Mouse (Mus musculus): ENCODE measurements around the gene Ptgs2. TPM values are rescaled to one million over a fixed set of nuclear protein-coding genes. Genes with fewer than 3 reads are reported as not detected.

The Ptgs2 gene
- polyA plus RNA-seq, 1 experiment from 2014 or later, result 0.35 TPM

DNA sequence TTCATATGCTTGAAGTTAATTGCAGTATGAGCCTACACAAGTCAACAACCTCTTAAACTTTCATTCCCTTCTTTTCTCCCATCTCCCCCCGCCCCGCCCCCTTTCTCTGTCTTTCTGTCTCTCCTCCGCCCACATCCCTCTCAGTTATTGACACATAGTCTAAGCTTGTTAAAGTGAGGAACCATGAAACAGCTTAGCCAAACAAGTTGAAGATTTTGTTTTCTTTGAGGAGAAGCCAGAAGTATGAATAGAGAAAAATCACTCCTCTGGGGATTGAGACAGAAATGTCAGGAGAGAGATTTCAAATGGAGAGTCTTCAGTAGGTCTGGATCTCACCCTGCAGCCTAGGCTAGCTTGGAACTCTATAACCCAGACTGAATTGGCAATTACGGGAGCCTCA lies 47.4 kb downstream of the Ptgs2 start:
- no peak overlapping the region for H3K27ac ChIP-seq (replicated peaks)
- no peaks in the 10 kb centered on the region for H3K36me3 ChIP-seq
- H3K4me3 ChIP-seq (replicated peaks), result no peak overlapping the region
- H3K4me2 ChIP-seq (replicated peaks), result no peak overlapping the region
- H3K27me3 ChIP-seq, result no peaks in the 10 kb centered on the region
- no peak for ATAC-seq (ENCODE audit: insufficient number of reproducible peaks, low FRiP score, low TSS enrichment, low read depth)
- no peak overlapping the region for H3K9ac ChIP-seq
- no peaks in the 10 kb centered on the region for H3K4me1 ChIP-seq
- 73% methylated on average over 4 of the region's 4 CpGs for WGBS
- no peaks in the 10 kb centered on the region for H3K9me3 ChIP-seq (replicated peaks)

DNA sequence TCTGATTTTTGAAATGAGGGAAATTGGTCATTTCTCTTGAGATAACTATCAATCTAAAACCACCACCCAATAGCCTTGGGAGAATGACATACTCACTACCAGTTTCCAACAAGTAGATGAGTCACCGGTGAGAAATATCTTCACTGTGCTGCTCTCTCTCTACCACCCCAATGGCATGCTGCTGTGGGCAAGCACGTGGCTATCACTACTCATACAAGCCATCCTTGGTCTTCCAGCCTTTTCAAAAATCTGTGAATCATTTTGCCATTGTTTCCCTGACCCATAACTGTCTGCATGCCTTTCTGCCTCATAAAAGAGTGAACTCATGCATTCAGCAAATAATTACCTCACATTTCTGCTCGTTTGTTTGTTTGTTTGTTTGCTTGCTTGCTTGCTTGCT lies 51.6 kb downstream of the Ptgs2 start:
- 67% methylated on average over 3 of the region's 3 CpGs for WGBS
- H3K27ac ChIP-seq (replicated peaks), result no peak overlapping the region
- no peaks in the 10 kb centered on the region for H3K27me3 ChIP-seq
- no peak overlapping the region for H3K9ac ChIP-seq
- H3K4me3 ChIP-seq (replicated peaks), result no peak overlapping the region
- H3K4me1 ChIP-seq, result no peaks in the 10 kb centered on the region
- H3K4me2 ChIP-seq (replicated peaks), result no peak overlapping the region
- ATAC-seq (ENCODE audit: insufficient number of reproducible peaks, low FRiP score, low TSS enrichment, low read depth), result no peak
- no peaks in the 10 kb centered on the region for H3K36me3 ChIP-seq
- no peaks in the 10 kb centered on the region for H3K9me3 ChIP-seq (replicated peaks)

Small RNA genes lying within 50 kb of the gene (microRNA-seq; reads per million reads assigned to microRNA genes)
- not detected for gene Gm44329 (ENCODE audit: borderline number of aligned reads)

Other genes starting within 250 kb of the Ptgs2 start
- 20.0 and 20.1 TPM in 2 replicates for gene Pla2g4a, start 138.7 kb upstream of the Ptgs2 start, polyA plus RNA-seq (2015; fragmentation: Nextera tagmentation; extraction: Ambion mirVana)
- 0.22 TPM in 1 of 2 replicates, not detected in the other for gene Pdc, start 219.4 kb downstream of the Ptgs2 start, polyA plus RNA-seq (2015; fragmentation: Nextera tagmentation; extraction: Ambion mirVana)